Mouse (Mus musculus) ES-E14 (cell line): ENCODE results near the gene Lad1. TPM values are rescaled to one million over a fixed set of nuclear protein-coding genes. Genes with fewer than 3 reads are reported as not detected.

Experiments
- DNase-seq: peaks from one replicate; pipeline ENCODE4 v3.0.0-alpha.2; 2013; ENCODE audit warnings: low read depth, low spot score
- H3K27ac ChIP-seq: 2 replicates; pipeline ENCODE4 v1.5.1; 2012; ENCODE audit warnings: low read depth, mild to moderate bottlenecking, low read length, moderate library complexity, mixed read lengths; ENCODE audit not compliant: poor library complexity, insufficient read depth, severe bottlenecking
- H3K36me3 ChIP-seq: 2 replicates; pipeline ENCODE4 v1.6.1; 2012; ENCODE audit warnings: mild to moderate bottlenecking, low read length, moderate library complexity, mixed read lengths; ENCODE audit not compliant: control insufficient read depth, poor library complexity, insufficient read depth, severe bottlenecking
- H3K4me1 ChIP-seq, 2 experiments: fragments of 150-350 bp in 1 of 2; sonication (generic) in 1 of 2; 2 replicates each; pipeline ENCODE4 v1.6.1; 2012; ENCODE audit warnings: low read length in 2 of 2, mild to moderate bottlenecking in 1 of 2, mixed read lengths in 1 of 2; ENCODE audit not compliant: control insufficient read depth in 2 of 2, insufficient read depth in 2 of 2, poor library complexity in 1 of 2
- H3K4me3 ChIP-seq, 2 experiments: fragments of 150-350 bp in 1 of 2; sonication (generic) in 1 of 2; 2 replicates each; pipeline ENCODE4 v1.5.1; 2012; ENCODE audit warnings: low read length in 2 of 2, low read depth in 1 of 2, mild to moderate bottlenecking in 1 of 2, mixed read lengths in 1 of 2; ENCODE audit not compliant: insufficient read depth in 1 of 2, poor library complexity in 1 of 2, severe bottlenecking in 1 of 2
- H3K9ac ChIP-seq: 2 replicates; pipeline ENCODE4 v1.6.1; 2012; ENCODE audit warnings: low read depth, mild to moderate bottlenecking, low read length, mixed read lengths; ENCODE audit not compliant: poor library complexity, insufficient read depth, severe bottlenecking
- H3K9me3 ChIP-seq: fragments of 150-350 bp; sonication (generic); 2 replicates; pipeline ENCODE4 v1.6.1; 2012; ENCODE audit warnings: low read depth, mild to moderate bottlenecking, low read length; ENCODE audit not compliant: control insufficient read depth, insufficient read depth
- CHD2 ChIP-seq: IDR thresholded peaks from 2 replicates; pipeline ENCODE4 v1.6.1; 2014; ENCODE audit warnings: mild to moderate bottlenecking, low read depth, low read length, inconsistent platforms
- HCFC1 ChIP-seq: IDR thresholded peaks from 2 replicates; pipeline ENCODE4 v1.6.1; 2012; ENCODE audit warnings: low read length, inconsistent platforms, borderline replicate concordance; ENCODE audit not compliant: insufficient read depth
- MAFK ChIP-seq: IDR thresholded peaks from 2 replicates; pipeline ENCODE4 v1.6.1; 2014; ENCODE audit warnings: mild to moderate bottlenecking, low read depth, low read length, inconsistent platforms; ENCODE audit not compliant: insufficient read depth
- ZC3H11A ChIP-seq: IDR thresholded peaks from 2 replicates; pipeline ENCODE4 v1.6.1; 2012; ENCODE audit warnings: low read depth, mild to moderate bottlenecking, inconsistent platforms, low read length, borderline replicate concordance
- ZNF384 ChIP-seq: IDR thresholded peaks from 2 replicates; pipeline ENCODE4 v1.6.1; 2012; ENCODE audit warnings: low read depth, low read length, inconsistent platforms
- in situ Hi-C, 2 experiments: fragments of 600-800 bp; cut with MboI; formaldehyde crosslinking; loops; one replicate each; pipeline ENCODE4 v1.15.1; 2025; ENCODE audit warnings: low sequenced_read_pairs in 2 of 2, inconsistent platforms in 1 of 2; ENCODE audit not compliant: unreplicated experiment in 2 of 2
- total RNA-seq: library from RNA; depleted of rRNA; stranded (reverse); fragments of 300-350 nt; gene quantifications from 2 replicates; pipeline ENCODE4 v1.2.3, GENCODE M21; 2012

Lad1 gene
- total RNA-seq, 1 experiment: 5.2 TPM

DNA sequence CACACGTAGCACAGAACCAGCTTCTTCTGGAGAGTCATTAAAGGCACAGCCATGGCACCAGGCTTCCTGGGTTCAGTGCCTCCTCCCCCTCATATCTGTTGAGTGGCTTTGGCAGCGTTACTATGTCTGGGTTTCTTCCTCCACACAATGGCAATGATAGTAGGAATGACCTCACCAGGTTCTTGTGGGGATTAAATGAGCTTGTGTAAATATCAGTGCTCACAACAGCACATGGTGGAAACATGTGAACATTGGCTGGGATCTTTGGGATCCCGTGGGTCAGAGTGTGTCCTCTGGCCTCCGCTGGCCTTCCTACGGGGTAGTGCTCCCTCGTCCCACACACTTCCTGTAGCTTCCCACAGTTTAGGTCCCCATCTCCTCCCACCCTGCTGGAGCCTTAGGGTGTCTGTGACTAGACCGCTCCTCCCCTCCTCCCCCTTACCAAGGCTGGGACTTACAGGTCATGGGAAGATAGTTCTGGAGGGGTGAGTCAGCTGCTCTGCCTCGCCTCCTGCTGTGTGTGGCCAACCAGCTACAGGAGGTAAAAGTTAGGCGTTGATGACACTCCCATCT, 43.7 kb downstream of the Lad1 start:
- Histone ChIP-seq H3K4me1 (peaks cover 0 to 3% of the 10 kb centered on the region in 2 experiments; a peak in 2 of 4 replicates), H3K4me3 (no peak overlapping the region), H3K9me3 (no peaks in the 10 kb centered on the region), H3K9ac (no peak overlapping the region), H3K36me3 (no peaks in the 10 kb centered on the region), H3K27ac (no peak overlapping the region; the same call in 1 of the 2 replicates)
- DNase-seq: no peak
- TF ChIP-seq CHD2 (no peak), ZC3H11A (no peak), HCFC1 (no peak), MAFK (no peak), ZNF384 (no peak)
- in situ Hi-C loops: no loop called here

DNA sequence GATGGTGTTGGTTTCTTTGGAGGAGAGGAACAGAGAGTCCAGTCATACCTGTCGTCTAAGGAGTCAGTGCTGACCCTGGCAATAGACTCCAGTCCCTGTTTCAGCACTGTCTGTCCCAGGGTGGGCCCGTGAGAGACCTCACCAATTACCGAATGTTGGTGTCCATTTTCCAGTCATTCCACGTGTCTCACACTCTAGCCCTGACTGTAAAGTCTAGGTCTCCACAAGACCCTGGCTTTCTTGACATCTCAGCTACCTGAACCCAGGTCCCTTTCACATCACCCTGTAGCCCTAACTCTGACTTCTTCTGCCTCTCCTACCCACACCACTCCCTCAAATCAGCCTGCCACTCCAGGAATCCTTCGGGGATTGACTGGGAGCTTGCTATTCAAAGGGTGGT, 44.2 kb downstream of the Lad1 start:
- TF ChIP-seq ZC3H11A: no peak
- TF ChIP-seq CHD2: no peak
- TF ChIP-seq ZNF384: no peak
- TF ChIP-seq MAFK: no peak
- no peak for TF ChIP-seq HCFC1

DNA sequence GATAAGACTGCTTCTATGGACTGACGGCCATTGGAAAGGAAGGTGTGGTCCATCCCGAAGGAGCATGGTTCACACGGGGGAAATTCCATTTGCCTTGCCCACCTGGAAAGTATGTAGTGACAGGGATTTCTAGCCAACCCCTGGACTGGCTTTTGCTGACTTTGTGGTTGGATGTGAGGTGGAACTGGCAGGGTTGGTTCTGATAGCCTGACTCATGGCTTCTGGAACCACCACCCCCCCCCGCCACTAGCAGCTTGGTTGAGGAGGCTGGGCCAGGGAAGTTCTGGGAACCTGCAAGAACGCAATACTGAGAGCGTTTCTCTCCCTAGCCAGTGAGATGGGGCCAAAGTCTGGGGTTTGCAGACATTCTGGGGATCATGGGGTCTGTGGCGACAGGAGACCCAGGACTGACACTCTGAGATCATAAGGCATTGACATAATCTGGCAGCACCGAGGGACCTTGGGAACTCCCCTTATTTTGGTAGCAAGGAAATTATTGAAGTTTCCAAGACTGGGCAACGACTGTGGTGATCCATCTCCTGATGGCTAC, 45.5 kb downstream of the Lad1 start:
- Histone ChIP-seq H3K4me1 (no peaks in the 10 kb centered on the region), H3K27ac (no peak overlapping the region), H3K4me3 (no peak overlapping the region), H3K9ac (no peak overlapping the region), H3K36me3 (no peaks in the 10 kb centered on the region), H3K9me3 (no peaks in the 10 kb centered on the region)
- DNase-seq: no peak
- TF ChIP-seq CHD2: no peak
- TF ChIP-seq MAFK: no peak
- no peak for TF ChIP-seq ZNF384
- no peak for TF ChIP-seq ZC3H11A
- TF ChIP-seq HCFC1: no peak
- in situ Hi-C loops: no loop called here

More for the DNA sequence above, 44.2 kb downstream of the Lad1 start:
- in situ Hi-C loops: no loop called here
- DNase-seq: no peak
- no peak overlapping the region for H3K4me3 ChIP-seq
- H3K27ac ChIP-seq: no peak overlapping the region
- no peak overlapping the region for H3K9ac ChIP-seq
- no peaks in the 10 kb centered on the region for H3K36me3 ChIP-seq
- no peaks in the 10 kb centered on the region for H3K9me3 ChIP-seq
- no peaks in the 10 kb centered on the region; a peak in 1 of 4 replicates for H3K4me1 ChIP-seq

DNA sequence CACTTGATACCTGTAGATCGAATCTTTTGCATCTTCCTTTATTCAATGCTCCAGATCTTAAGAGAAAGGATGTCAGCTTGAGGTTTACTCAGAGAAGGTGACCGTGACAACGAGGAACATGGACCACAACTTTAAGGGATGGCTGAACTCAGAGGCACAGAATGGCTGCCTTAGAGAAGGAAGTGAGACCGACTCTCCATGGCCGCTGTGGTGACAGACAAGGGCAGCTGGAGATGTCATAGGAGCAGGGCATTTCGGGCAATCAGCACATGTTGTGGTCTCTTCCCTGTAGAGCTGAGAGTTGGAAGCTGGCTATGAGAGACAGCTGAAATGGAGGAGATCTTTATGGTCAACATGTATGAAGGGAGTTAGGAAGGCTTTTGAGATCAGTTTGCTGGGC, 46.4 kb downstream of the Lad1 start:
- no peak overlapping the region for H3K4me3 ChIP-seq
- no peak overlapping the region for H3K9ac ChIP-seq
- no peaks in the 10 kb centered on the region for H3K36me3 ChIP-seq
- H3K27ac ChIP-seq: no peak overlapping the region
- no peak for TF ChIP-seq ZNF384
- no peak for TF ChIP-seq ZC3H11A
- TF ChIP-seq CHD2: no peak
- TF ChIP-seq HCFC1: no peak
- TF ChIP-seq MAFK: no peak
- H3K4me1 ChIP-seq: no peaks in the 10 kb centered on the region
- no peaks in the 10 kb centered on the region for H3K9me3 ChIP-seq
- in situ Hi-C loops: loop anchor here in 1 of 2 experiments (5.0 kb wide), 1 partner anchor 82 kb away; no protein-coding TSS in a partner anchor
- no peak for DNase-seq
